34 mouse cellular contexts compared by ENCODE assay signal in the genomic region with DNA sequence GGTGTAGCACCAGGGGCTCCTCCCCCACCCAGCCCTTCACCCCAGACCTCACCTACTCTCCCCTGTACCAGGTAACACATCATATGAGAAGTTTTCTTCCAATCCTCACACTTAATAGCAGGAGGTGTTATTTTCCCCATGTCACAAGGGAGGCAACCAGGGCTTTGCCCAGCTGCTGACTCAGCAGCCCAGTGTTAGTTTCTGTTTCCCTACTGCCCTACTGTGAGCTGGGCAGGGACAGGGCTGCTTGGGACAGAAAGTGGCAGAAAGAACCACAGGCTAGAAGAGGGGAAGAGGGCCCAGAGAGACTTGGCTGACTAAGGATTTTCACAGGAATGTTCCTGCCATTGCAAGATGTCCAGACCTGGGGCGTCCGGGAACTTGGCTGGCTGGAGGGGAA. TPM values are rescaled to one million over a fixed set of nuclear protein-coding genes. Genes with fewer than 3 reads are reported as not detected.
DNase-seq lines count a peak whose midpoint lies in the region; ATAC-seq and TF ChIP-seq lines count a peak whose summit lies in the region.
"Had no signal": no experiment of that assay in that cellular context is flagged by ENCODE, and none has a peak within 500 bp of the region (broad histone marks: within the 10 kb centered on the region; RNA-seq: fewer than 3 reads in every experiment).

No protein-coding gene starts in this region.

- no peak overlapping the region for H3K27ac ChIP-seq in intestine, postnatal 0 days (ENCODE audit: low read depth, low read length)
- H3K27ac ChIP-seq in intestine, embryonic 16.5 days (ENCODE audit: low read length), result no peak overlapping the region
- H3K27ac ChIP-seq in CH12.LX (ENCODE audit: insufficient read depth, low read depth), result no peak overlapping the region
- peak overlapping the region; percentile 61 for H3K27ac ChIP-seq in bone marrow macrophage, adult 2 months (ENCODE audit: insufficient read depth, low read depth, low read length)
- H3K27ac ChIP-seq: forebrain, embryonic 13.5 days; gastrocnemius, adult 2 months; limb, embryonic 13.5 days; liver, embryonic 15.5 days; midbrain, embryonic 15.5 days had no signal

- no peak overlapping the region for H3K9ac ChIP-seq in intestine, postnatal 0 days (ENCODE audit: low read depth, low read length)
- H3K9ac ChIP-seq in intestine, embryonic 16.5 days (ENCODE audit: low read depth, low read length), result no peak overlapping the region
- no peak overlapping the region for H3K9ac ChIP-seq in CH12.LX (ENCODE audit: insufficient read depth, low read depth)
- H3K9ac ChIP-seq: forebrain, embryonic 13.5 days; limb, embryonic 13.5 days; liver, embryonic 15.5 days; midbrain, embryonic 15.5 days had no signal

- no peaks in the 10 kb centered on the region for H3K27me3 ChIP-seq in intestine, postnatal 0 days (replicated peaks; ENCODE audit: control insufficient read depth, insufficient read depth, low read length)
- H3K27me3 ChIP-seq in intestine, embryonic 16.5 days (replicated peaks; ENCODE audit: control insufficient read depth, insufficient read depth, low read length), result no peaks in the 10 kb centered on the region
- H3K27me3 ChIP-seq in CH12.LX (replicated peaks), result no peaks in the 10 kb centered on the region
- H3K27me3 ChIP-seq: forebrain, embryonic 13.5 days; limb, embryonic 13.5 days; liver, embryonic 15.5 days; midbrain, embryonic 15.5 days; Patski had no signal

- H3K79me2 ChIP-seq in CH12.LX (replicated peaks; ENCODE audit: control insufficient read depth, extremely low read depth, insufficient read depth, poor library complexity, severe bottlenecking), result no peaks in the 10 kb centered on the region

- H3K4me2 ChIP-seq in intestine, postnatal 0 days (replicated peaks; ENCODE audit: low read depth), result no peak overlapping the region
- H3K4me2 ChIP-seq in intestine, embryonic 16.5 days (ENCODE audit: low read depth, low read length), result no peak overlapping the region
- no peak overlapping the region for H3K4me2 ChIP-seq in CH12.LX (ENCODE audit: insufficient read depth, low read depth, poor library complexity, severe bottlenecking)
- H3K4me2 ChIP-seq: forebrain, embryonic 13.5 days; heart, embryonic 11.5 days; limb, embryonic 13.5 days; liver, embryonic 15.5 days; midbrain, embryonic 15.5 days had no signal

- no peak overlapping the region for H3K4me3 ChIP-seq in intestine, postnatal 0 days (ENCODE audit: low read depth, low read length)
- H3K4me3 ChIP-seq in intestine, embryonic 16.5 days (ENCODE audit: low read length), result no peak overlapping the region
- no peak overlapping the region for H3K4me3 ChIP-seq in CH12.LX (replicated peaks in 1 of 3; ENCODE audit: low read depth in 2 of 3, low read length in 2 of 3, poor library complexity in 1 of 3)
- no peak overlapping the region for H3K4me3 ChIP-seq in bone marrow macrophage, adult 2 months (ENCODE audit: insufficient read depth, low read length)
- H3K4me3 ChIP-seq: forebrain, embryonic 13.5 days; gastrocnemius, adult 2 months; limb, embryonic 13.5 days; liver, embryonic 15.5 days; midbrain, embryonic 15.5 days; myocyte had no signal

- H3K36me3 ChIP-seq in intestine, postnatal 0 days (ENCODE audit: control insufficient read depth, insufficient read depth), result no peaks in the 10 kb centered on the region
- no peaks in the 10 kb centered on the region for H3K36me3 ChIP-seq in intestine, embryonic 16.5 days (ENCODE audit: control insufficient read depth, insufficient read depth, low read length)
- H3K36me3 ChIP-seq in CH12.LX (replicated peaks in 1 of 2; ENCODE audit: control insufficient read depth in 1 of 2, insufficient read depth in 1 of 2, low read length in 1 of 2), result peaks cover 0 to 6% of the 10 kb centered on the region in 2 experiments
- H3K36me3 ChIP-seq: limb, embryonic 13.5 days; liver, embryonic 15.5 days; midbrain, embryonic 15.5 days had no signal

- no peak for TF ChIP-seq POLR2A in CH12.LX (IDR thresholded peaks at IDR 0.05; ENCODE audit: low read depth, low read length)
- TF ChIP-seq POLR2A in bone marrow macrophage, adult 2 months (IDR thresholded peaks at IDR 0.05; ENCODE audit: borderline replicate concordance, low read depth, low read length), result no peak

- 78% methylated on average over 2 of the region's 2 CpGs for WGBS in intestine, postnatal 0 days
- WGBS in intestine, embryonic 16.5 days, result 79% methylated on average over 2 of the region's 2 CpGs

- no peaks in the 10 kb centered on the region for H3K9me3 ChIP-seq in intestine, postnatal 0 days (ENCODE audit: control insufficient read depth)
- H3K9me3 ChIP-seq in intestine, embryonic 16.5 days (ENCODE audit: control insufficient read depth, low read length), result no peaks in the 10 kb centered on the region
- H3K9me3 ChIP-seq in CH12.LX (replicated peaks; ENCODE audit: low read length), result peaks cover 6% of the 10 kb centered on the region
- H3K9me3 ChIP-seq: forebrain, embryonic 13.5 days; limb, embryonic 13.5 days; liver, embryonic 15.5 days; midbrain, embryonic 15.5 days had no signal

- in situ Hi-C loops in CH12.LX (cut with MboI; ENCODE audit: low pct_ligation_motif_present, low pct_unique_long_range_greater_than_20kb, low sequenced_read_pairs), result no loop called here

- 0 out of 2 replicates have a peak, but pooled peaks have one; percentile 28 for ATAC-seq in intestine, postnatal 0 days
- no peak for ATAC-seq in intestine, embryonic 16.5 days
- peak; percentile 49 for ATAC-seq in megakaryocyte progenitor cell, adult 5-6 weeks (replicated peaks; ENCODE audit: poor library complexity)
- ATAC-seq: forebrain, embryonic 13.5 days; hindbrain, embryonic 16.5 days; midbrain, embryonic 15.5 days; Patski had no signal

- TF ChIP-seq CTCF in intestine, postnatal 0 days (IDR thresholded peaks at IDR 0.05; ENCODE audit: low read depth), result no peak
- no peak for TF ChIP-seq CTCF in CH12.LX (conservative IDR thresholded peaks at IDR 0.05 in 1 of 2, IDR thresholded peaks at IDR 0.05 in 1 of 2; ENCODE audit: low read depth in 2 of 2, low read length in 2 of 2)
- TF ChIP-seq CTCF in bone marrow macrophage, adult 2 months (IDR thresholded peaks at IDR 0.05; ENCODE audit: low read depth, low read length), result no peak

- no peak for TF ChIP-seq EP300 in CH12.LX (IDR thresholded peaks at IDR 0.05; ENCODE audit: low read length)

- dilution Hi-C loops in CH12.LX (cut with MboI; ENCODE audit: extremely low pct_ligation_motif_present, extremely low pct_unique_long_range_greater_than_20kb, low sequenced_read_pairs), result no loop called here

- DNase-seq in CH12.LX (ENCODE audit: extremely low read depth), result no peak
- DNase-seq in layer of hippocampus, postnatal 25 days (ENCODE audit: extremely low spot score in 1 of 2, low spot score in 1 of 2), result no peak
- no peak for DNase-seq in cerebellum, postnatal 36 days
- no peak for DNase-seq in layer of hippocampus, adult 9-10 months (ENCODE audit: low spot score)
- DNase-seq: adrenal gland, adult 8-10 months; cerebellum, adult 18-20 months; cerebellum, postnatal 25 days; embryo, embryonic 11 days; gastrocnemius, adult 2 months; kidney, adult 8-10 months; kidney, postnatal 10 days; layer of hippocampus, postnatal 36 days; right cerebral cortex, postnatal 4 days; thymus, adult 18-20 months had no signal

- no peak for TF ChIP-seq RAD21 in CH12.LX (IDR thresholded peaks at IDR 0.05; ENCODE audit: low read depth, low read length)

- H3K4me1 ChIP-seq in intestine, postnatal 0 days (replicated peaks; ENCODE audit: control insufficient read depth, insufficient read depth, low read length), result no peaks in the 10 kb centered on the region
- H3K4me1 ChIP-seq in intestine, embryonic 16.5 days (ENCODE audit: control insufficient read depth, insufficient read depth, low read length), result no peaks in the 10 kb centered on the region
- H3K4me1 ChIP-seq in CH12.LX (ENCODE audit: control insufficient read depth in 1 of 2, insufficient read depth in 2 of 2), result peaks cover 18 to 47% of the 10 kb centered on the region in 2 experiments
- H3K4me1 ChIP-seq in bone marrow macrophage, adult 2 months (ENCODE audit: control insufficient read depth, insufficient read depth, low read length), result peaks cover 46% of the 10 kb centered on the region
- H3K4me1 ChIP-seq: forebrain, embryonic 13.5 days; midbrain, embryonic 15.5 days had no signal

RNA-seq across cellular contexts. Expression of gene Ccl5, which starts 10.6 kb away (rescaled TPM):
- polyA plus RNA-seq in intestine, postnatal 0 days (2015; fragmentation: Nextera tagmentation; extraction: Ambion mirVana), result 1.8 and 2.4 TPM in 2 replicates
- polyA plus RNA-seq in intestine, embryonic 16.5 days (2015; fragmentation: Nextera tagmentation; extraction: Ambion mirVana), result 3.5 and 4.8 TPM in 2 replicates
- total RNA-seq in CH12.LX (2012; rRNA removed) (0.68 TPM in 1 of 2 replicates, not detected in the other), CH12.LX (2014; rRNA removed) (0.60 TPM in 1 of 2 replicates, not detected in the other)
- polyA plus RNA-seq in CH12.LX (2012; ENCODE audit: insufficient read length, low read depth), result 1.3 and 1.9 TPM in 2 replicates
- polyA plus RNA-seq in bone marrow macrophage, adult 2 months (2012; ENCODE audit: insufficient read depth, insufficient read length, missing spikeins), result 18.6 and 24.6 TPM in 2 replicates
- 1.1 and 4.7 TPM in 2 replicates for total RNA-seq in megakaryocyte progenitor cell, adult 5-6 weeks (2015)
- total RNA-seq in megakaryocyte progenitor cell, adult 5-6 weeks (2017), result 0.92 and 3.2 TPM in 2 replicates
- not detected for total RNA-seq in layer of hippocampus, postnatal 25 days (2021)
- total RNA-seq: gastrocnemius, adult 2 months; gastrocnemius, postnatal 4 days; layer of hippocampus, postnatal 36 days; left cerebral cortex, postnatal 14 days had no signal
- polyA plus RNA-seq: forebrain, embryonic 13.5 days; heart, embryonic 11.5 days; midbrain, embryonic 15.5 days; neural tube, embryonic 14.5 days had no signal

RNA-seq across cellular contexts. Expression of gene Heatr9, which starts 19.0 kb away (rescaled TPM):
- polyA plus RNA-seq in intestine, postnatal 0 days (2015; fragmentation: Nextera tagmentation; extraction: Ambion mirVana), result not detected in 2 replicates
- polyA plus RNA-seq in intestine, embryonic 16.5 days (2015; fragmentation: Nextera tagmentation; extraction: Ambion mirVana), result not detected in 2 replicates
- total RNA-seq in CH12.LX (2012; rRNA removed), result not detected in 2 replicates
- not detected in 2 replicates for total RNA-seq in CH12.LX (2014; rRNA removed)
- not detected in 2 replicates for polyA plus RNA-seq in CH12.LX (2012; ENCODE audit: insufficient read length, low read depth)
- not detected in 2 replicates for polyA plus RNA-seq in bone marrow macrophage, adult 2 months (2012; ENCODE audit: insufficient read depth, insufficient read length, missing spikeins)
- not detected in 2 replicates for total RNA-seq in megakaryocyte progenitor cell, adult 5-6 weeks (2015)
- not detected in 2 replicates for total RNA-seq in megakaryocyte progenitor cell, adult 5-6 weeks (2017)
- not detected for total RNA-seq in layer of hippocampus, postnatal 25 days (2021)
- total RNA-seq: adrenal gland, adult 8-10 months; gastrocnemius, adult 2 months; gastrocnemius, postnatal 4 days; hematopoietic stem cell, adult 5-6 weeks; layer of hippocampus, postnatal 36 days; left cerebral cortex, postnatal 14 days had no signal
- polyA plus RNA-seq: embryonic facial prominence, embryonic 14.5 days; forebrain, embryonic 13.5 days; heart, embryonic 11.5 days; heart, postnatal 0 days; hindbrain, embryonic 16.5 days; limb, embryonic 13.5 days; liver, embryonic 15.5 days; lung, embryonic 16.5 days; midbrain, embryonic 15.5 days; neural tube, embryonic 14.5 days; Patski; stomach, embryonic 16.5 days had no signal

RNA-seq across cellular contexts. Expression of gene Ccl9, which starts 37.5 kb away (rescaled TPM):
- 11.2 and 13.4 TPM in 2 replicates for polyA plus RNA-seq in intestine, postnatal 0 days (2015; fragmentation: Nextera tagmentation; extraction: Ambion mirVana)
- 47.6 and 52.6 TPM in 2 replicates for polyA plus RNA-seq in intestine, embryonic 16.5 days (2015; fragmentation: Nextera tagmentation; extraction: Ambion mirVana)
- total RNA-seq in CH12.LX (2012; rRNA removed), result 0.42 TPM in 1 of 2 replicates, not detected in the other
- 0.63 and 0.67 TPM in 2 replicates for total RNA-seq in CH12.LX (2014; rRNA removed)
- 0.64 and 0.81 TPM in 2 replicates for polyA plus RNA-seq in CH12.LX (2012; ENCODE audit: insufficient read length, low read depth)
- polyA plus RNA-seq in bone marrow macrophage, adult 2 months (2012; ENCODE audit: insufficient read depth, insufficient read length, missing spikeins), result 650 and 692 TPM in 2 replicates
- 149 and 197 TPM in 2 replicates for total RNA-seq in megakaryocyte progenitor cell, adult 5-6 weeks (2015)
- 97.7 and 108 TPM in 2 replicates for total RNA-seq in megakaryocyte progenitor cell, adult 5-6 weeks (2017)
- 1 to 10 TPM; 3.9 to 5.1 TPM for total RNA-seq in layer of hippocampus, postnatal 25 days (2021)

RNA-seq across cellular contexts. Expression of gene Ccl6, which starts 52.0 kb away (rescaled TPM):
- 100 and 108 TPM in 2 replicates for polyA plus RNA-seq in intestine, postnatal 0 days (2015; fragmentation: Nextera tagmentation; extraction: Ambion mirVana)
- 30.3 and 39.1 TPM in 2 replicates for polyA plus RNA-seq in intestine, embryonic 16.5 days (2015; fragmentation: Nextera tagmentation; extraction: Ambion mirVana)
- total RNA-seq in CH12.LX (2012; rRNA removed) (0.13 and 0.30 TPM in 2 replicates), CH12.LX (2014; rRNA removed) (1.2 and 1.8 TPM in 2 replicates)
- 0.93 and 1.3 TPM in 2 replicates for polyA plus RNA-seq in CH12.LX (2012; ENCODE audit: insufficient read length, low read depth)
- 168 and 174 TPM in 2 replicates for polyA plus RNA-seq in bone marrow macrophage, adult 2 months (2012; ENCODE audit: insufficient read depth, insufficient read length, missing spikeins)
- total RNA-seq in megakaryocyte progenitor cell, adult 5-6 weeks (2015), result 13.6 and 25.2 TPM in 2 replicates
- 13.3 and 15.1 TPM in 2 replicates for total RNA-seq in megakaryocyte progenitor cell, adult 5-6 weeks (2017)
- 1 to 10 TPM; 1.7 to 2.5 TPM for total RNA-seq in layer of hippocampus, postnatal 25 days (2021)
- polyA plus RNA-seq: Patski had no signal

Comparison
In these comparisons a context has a peak if more than half of its experiments do, and no peak if none do; other contexts are left out.
1. RNA of gene Ccl9, which starts 37.5 kb away (polyA plus RNA-seq): 650 to 692 TPM in bone marrow macrophage, adult 2 months; 47.6 to 52.6 TPM in intestine, embryonic 16.5 days, 11.2 to 13.4 TPM in intestine, postnatal 0 days and 0.64 to 0.81 TPM in CH12.LX; every median in the first group is over 10 times any median in the second.